Mouse (Mus musculus): ENCODE data around the gene Il33. TPM values are rescaled to one million over a fixed set of nuclear protein-coding genes. Genes with fewer than 3 reads are reported as not detected.
"Not testable (repeated sequence)": the region's sequence is repeated elsewhere in the genome, so short reads cannot be mapped to it uniquely, and the experiment has no call there.

Il33 gene
- total RNA-seq, 2 experiments from 2014 or later: 5.8 to 6.2 TPM

GRCm38 (mm10) chr19:29926101-29926755 lies 1.3 kb downstream of the Il33 start:
- intact Hi-C loops (cut with DNase I): no loop called here
- DNase-seq (ENCODE audit: extremely low spot score in 1 of 2, low spot score in 2 of 2): no peak

- peak in 1 of 2 experiments; percentile 22 for DNase-seq (ENCODE audit: extremely low spot score in 1 of 2, low spot score in 2 of 2)
- intact Hi-C loops (cut with DNase I): no loop called here
These were observed 5.4 kb downstream of the Il33 start for GRCm38 (mm10) chr19:29930296-29930695.

GRCm38 (mm10) chr19:29937445-29937844 lies 12.5 kb downstream of the Il33 start:
- intact Hi-C loops (cut with DNase I): no loop called here
- DNase-seq (ENCODE audit: extremely low spot score in 1 of 2, low spot score in 2 of 2): no peak

GRCm38 (mm10) chr19:29940239-29940638 lies 15.3 kb downstream of the Il33 start:
- DNase-seq (ENCODE audit: extremely low spot score in 1 of 2, low spot score in 2 of 2): no peak
- intact Hi-C loops (cut with DNase I): no loop called here

GRCm38 (mm10) chr19:29941208-29941607 lies 16.3 kb downstream of the Il33 start:
- intact Hi-C loops (cut with DNase I): no loop called here

GRCm38 (mm10) chr19:29942358-29942757 lies 17.4 kb downstream of the Il33 start:
- intact Hi-C loops (cut with DNase I): no loop called here
- no peak for DNase-seq (ENCODE audit: extremely low spot score in 1 of 2, low spot score in 2 of 2)

More at GRCm38 (mm10) chr19:29941208-29941607, 16.3 kb downstream of the Il33 start:
- no peak for DNase-seq (ENCODE audit: extremely low spot score in 1 of 2, low spot score in 2 of 2)

GRCm38 (mm10) chr19:29944426-29944825 lies 19.5 kb downstream of the Il33 start:
- intact Hi-C loops (cut with DNase I): no loop called here

GRCm38 (mm10) chr19:29944935-29945334 lies 20.0 kb downstream of the Il33 start:
- DNase-seq (ENCODE audit: extremely low spot score in 1 of 2, low spot score in 2 of 2); intact Hi-C loops (cut with DNase I): not testable (repeated sequence)

More at GRCm38 (mm10) chr19:29944426-29944825, 19.5 kb downstream of the Il33 start:
- no peak for DNase-seq (ENCODE audit: extremely low spot score in 1 of 2, low spot score in 2 of 2)

- DNase-seq (ENCODE audit: extremely low spot score in 1 of 2, low spot score in 2 of 2): no peak
- intact Hi-C loops (cut with DNase I): no loop called here
These were observed 20.9 kb downstream of the Il33 start for GRCm38 (mm10) chr19:29945557-29946422.

GRCm38 (mm10) chr19:29946423-29946716 lies 21.5 kb downstream of the Il33 start:
- intact Hi-C loops (cut with DNase I): no loop called here
- DNase-seq (ENCODE audit: extremely low spot score in 1 of 2, low spot score in 2 of 2): no peak

GRCm38 (mm10) chr19:29947056-29947455 lies 22.1 kb downstream of the Il33 start:
- no peak for DNase-seq (ENCODE audit: extremely low spot score in 1 of 2, low spot score in 2 of 2)
- intact Hi-C loops (cut with DNase I): no loop called here

- intact Hi-C loops (cut with DNase I): no loop called here
- DNase-seq (ENCODE audit: extremely low spot score in 1 of 2, low spot score in 2 of 2): peak; percentile 67 to 83
These were observed 23.2 kb downstream of the Il33 start for GRCm38 (mm10) chr19:29947891-29948801.

GRCm38 (mm10) chr19:29952538-29952937 lies 27.6 kb downstream of the Il33 start:
- no peak for DNase-seq (ENCODE audit: extremely low spot score in 1 of 2, low spot score in 2 of 2)
- intact Hi-C loops (cut with DNase I): no loop called here

GRCm38 (mm10) chr19:29953833-29954232 lies 28.9 kb downstream of the Il33 start:
- intact Hi-C loops (cut with DNase I): no loop called here
- DNase-seq (ENCODE audit: extremely low spot score in 1 of 2, low spot score in 2 of 2): no peak

- no peak for DNase-seq (ENCODE audit: extremely low spot score in 1 of 2, low spot score in 2 of 2)
- intact Hi-C loops (cut with DNase I): no loop called here
These were observed 30.5 kb downstream of the Il33 start for GRCm38 (mm10) chr19:29955454-29955853.

GRCm38 (mm10) chr19:29960906-29961305 lies 36.0 kb downstream of the Il33 start:
- no peak for DNase-seq (ENCODE audit: extremely low spot score in 1 of 2, low spot score in 2 of 2)
- intact Hi-C loops (cut with DNase I): no loop called here

- intact Hi-C loops (cut with DNase I): no loop called here
- no peak for DNase-seq (ENCODE audit: extremely low spot score in 1 of 2, low spot score in 2 of 2)
These were observed 36.9 kb downstream of the Il33 start for GRCm38 (mm10) chr19:29961842-29962241.

- intact Hi-C loops (cut with DNase I): no loop called here
- DNase-seq (ENCODE audit: extremely low spot score in 1 of 2, low spot score in 2 of 2): no peak
These were observed 38.7 kb downstream of the Il33 start for GRCm38 (mm10) chr19:29963598-29964092.

GRCm38 (mm10) chr19:29967960-29968359 lies 43.0 kb downstream of the Il33 start:
- no peak for DNase-seq (ENCODE audit: extremely low spot score in 1 of 2, low spot score in 2 of 2)
- intact Hi-C loops (cut with DNase I): no loop called here
